Mouse (Mus musculus) embryo, embryonic 11.5 days (tissue): ENCODE data around the gene Tlx2.

ENCODE experiments used
- DNase-seq: peaks from one replicate; pipeline ENCODE4 v3.0.0-alpha.2; 2012; ENCODE audit warnings: low read depth, low spot score

Tlx2 gene

GRCm38 (mm10) chr6:83054871-83055431 lies 15.1 kb downstream of the Tlx2 start, which contains the start of gene Htra2:
Htra2 (minus strand) TSS chr6:83055273.
- no peak for DNase-seq

- DNase-seq: peak; percentile 95
Observed at GRCm38 (mm10) chr6:83054074-83054851, 15.8 kb downstream of the Tlx2 start, which contains the start of gene Aup1. Aup1 (plus strand) TSS chr6:83054521.

GRCm38 (mm10) chr6:83053136-83053960 lies 16.7 kb downstream of the Tlx2 start:
- no peak for DNase-seq

- DNase-seq: no peak
Observed at GRCm38 (mm10) chr6:83049367-83049766, 20.7 kb downstream of the Tlx2 start.

- DNase-seq: no peak
Observed at GRCm38 (mm10) chr6:83044742-83045141, 25.4 kb downstream of the Tlx2 start.

DNA sequence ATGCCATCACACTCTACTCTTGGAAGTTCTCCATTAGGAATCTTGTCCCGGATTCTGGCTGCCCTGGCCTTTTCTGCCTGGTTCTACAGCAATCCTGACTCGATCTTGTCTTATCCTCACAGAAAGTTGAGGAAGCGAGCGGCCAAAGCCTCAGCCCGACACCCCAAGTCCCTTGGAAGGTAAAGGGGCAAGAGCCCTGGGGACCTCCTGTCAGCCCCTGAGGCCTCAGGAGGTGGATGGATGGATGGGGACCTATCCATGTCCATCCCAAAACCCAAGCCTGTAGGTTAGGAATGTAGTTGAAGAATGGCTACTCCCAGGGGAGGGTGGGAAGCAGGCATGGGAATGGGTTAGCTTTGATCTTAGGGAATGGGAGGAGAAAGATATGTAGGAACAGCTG lies 26.1 kb downstream of the Tlx2 start:
- no peak for DNase-seq

- DNase-seq: no peak
Observed at GRCm38 (mm10) chr6:83043561-83043960, 26.5 kb downstream of the Tlx2 start.

DNA sequence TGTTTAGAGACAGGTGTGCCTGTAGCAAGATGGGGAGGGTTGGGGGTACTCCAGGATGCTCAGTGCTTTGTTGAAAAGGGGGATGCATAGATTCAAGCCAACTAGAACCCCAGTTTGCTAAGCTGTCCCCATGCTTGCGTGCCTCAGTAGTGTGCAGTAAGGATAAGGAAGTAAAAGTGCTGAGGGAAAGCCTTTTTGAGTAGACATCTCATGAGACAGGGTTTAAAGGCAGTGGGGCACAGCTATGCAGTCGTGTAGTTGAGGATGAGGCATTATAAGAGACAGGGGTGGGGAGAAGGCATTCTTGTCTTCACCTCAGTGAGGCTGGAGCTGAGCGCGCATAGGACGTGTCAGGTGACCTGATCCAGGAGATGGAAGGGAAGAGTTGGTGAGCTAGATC lies 29.5 kb downstream of the Tlx2 start:
- DNase-seq: no peak

DNA sequence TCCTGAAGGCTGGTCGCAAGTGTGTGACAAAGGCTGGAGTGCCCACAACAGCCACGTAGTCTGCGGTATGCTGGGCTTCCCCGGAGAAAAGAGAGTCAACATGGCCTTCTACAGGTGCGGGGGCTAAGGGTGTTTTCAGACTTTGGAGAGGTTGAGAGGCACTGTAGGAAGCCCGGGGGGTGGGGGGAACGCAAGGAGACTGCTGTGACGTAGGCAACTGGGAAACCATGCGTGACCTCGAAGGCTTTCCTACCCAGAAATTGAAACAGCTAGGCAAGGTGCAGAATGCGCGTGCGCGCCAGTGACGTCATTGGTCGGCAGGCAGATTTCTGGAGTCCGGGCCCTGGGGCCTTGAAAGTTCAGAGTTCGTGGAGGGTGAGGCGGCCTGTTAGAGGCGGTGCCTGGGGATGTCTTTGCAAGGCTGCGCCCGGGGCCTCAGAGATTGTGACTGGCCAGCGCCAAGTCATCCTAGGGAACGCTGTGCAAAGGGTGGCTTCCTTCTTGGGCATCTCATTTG lies 31.5 kb downstream of the Tlx2 start:
- peak; percentile 76 for DNase-seq

GRCm38 (mm10) chr6:83037188-83037587 lies 32.9 kb downstream of the Tlx2 start:
- DNase-seq: no peak

- no peak for DNase-seq
Observed at GRCm38 (mm10) chr6:83034463-83035055, 35.5 kb downstream of the Tlx2 start.

- peak; percentile 62 for DNase-seq
Observed at GRCm38 (mm10) chr6:83033249-83034185, 36.6 kb downstream of the Tlx2 start, which contains the start of the genes Dok1 and Loxl3. Dok1 (minus strand) TSS chr6:83033471. Loxl3 (plus strand) TSS chr6:83034173.

DNA sequence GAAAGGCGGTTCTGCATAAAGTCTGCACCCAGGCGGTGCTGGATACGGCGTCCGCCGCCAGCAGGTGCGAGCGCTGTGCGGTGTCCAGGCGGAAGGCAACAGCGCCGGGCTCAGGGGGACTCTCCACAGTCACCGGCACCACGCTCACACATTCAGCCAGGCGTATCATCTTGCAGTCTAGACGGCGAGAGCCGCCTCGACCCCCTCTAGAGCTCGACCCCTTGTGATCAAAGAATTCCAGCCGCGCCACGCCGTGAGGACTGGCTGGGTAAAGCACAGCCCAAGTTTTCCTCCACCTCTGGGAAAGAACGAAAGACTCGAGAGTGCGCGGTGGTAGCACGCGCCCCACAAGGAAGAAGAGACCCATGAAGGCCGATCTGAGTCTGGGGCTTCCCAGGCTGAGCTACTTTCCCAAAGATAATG lies 37.3 kb downstream of the Tlx2 start:
- DNase-seq: peak; percentile 43

GRCm38 (mm10) chr6:83031921-83032590 lies 38.0 kb downstream of the Tlx2 start:
- no peak for DNase-seq

DNA sequence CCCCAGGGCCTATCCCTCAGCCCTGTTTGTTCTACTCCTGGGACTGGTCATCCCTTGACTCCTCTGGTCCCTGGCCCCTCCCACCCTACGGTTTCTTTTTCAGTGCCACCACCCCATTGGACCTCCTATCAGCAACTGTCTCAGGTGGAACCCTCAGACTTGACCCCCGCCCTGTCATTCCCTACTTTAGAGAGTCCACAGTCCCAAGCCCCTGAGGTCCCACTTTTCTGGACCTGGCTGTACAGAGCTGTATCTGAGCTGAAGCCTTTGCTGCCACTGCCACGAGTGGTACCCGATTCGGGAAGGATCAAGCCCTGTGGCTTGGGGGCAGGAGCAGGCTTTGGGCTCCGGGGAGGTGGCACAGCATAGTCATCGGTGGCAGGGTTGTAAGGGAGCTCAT lies 39.0 kb downstream of the Tlx2 start:
- DNase-seq: no peak

GRCm38 (mm10) chr6:83029777-83030176 lies 40.3 kb downstream of the Tlx2 start:
- no peak for DNase-seq

DNA sequence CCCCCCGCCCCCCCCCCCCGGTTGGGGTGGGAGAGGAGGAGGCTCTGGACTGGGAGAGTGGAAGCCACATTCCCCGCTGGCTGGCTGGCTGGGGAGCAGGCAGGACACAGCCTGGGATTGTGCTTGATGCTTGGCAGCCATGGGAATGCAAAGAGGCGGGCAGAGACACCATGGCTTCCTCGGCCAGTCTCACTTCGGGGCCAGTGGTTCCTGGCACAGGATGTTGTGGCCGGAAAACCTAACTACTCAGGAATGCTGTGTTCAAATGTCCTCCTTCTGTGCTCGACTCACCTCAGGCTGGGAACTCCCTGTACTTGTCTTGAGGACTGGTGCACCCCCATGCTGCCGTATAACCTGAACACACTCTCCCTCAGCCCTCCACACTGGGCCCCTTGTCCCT lies 42.4 kb downstream of the Tlx2 start:
- no peak for DNase-seq

- no peak for DNase-seq
Observed at GRCm38 (mm10) chr6:83027293-83027692, 42.8 kb downstream of the Tlx2 start.

- no peak for DNase-seq
Observed at GRCm38 (mm10) chr6:83025221-83025620, 44.9 kb downstream of the Tlx2 start.

DNA sequence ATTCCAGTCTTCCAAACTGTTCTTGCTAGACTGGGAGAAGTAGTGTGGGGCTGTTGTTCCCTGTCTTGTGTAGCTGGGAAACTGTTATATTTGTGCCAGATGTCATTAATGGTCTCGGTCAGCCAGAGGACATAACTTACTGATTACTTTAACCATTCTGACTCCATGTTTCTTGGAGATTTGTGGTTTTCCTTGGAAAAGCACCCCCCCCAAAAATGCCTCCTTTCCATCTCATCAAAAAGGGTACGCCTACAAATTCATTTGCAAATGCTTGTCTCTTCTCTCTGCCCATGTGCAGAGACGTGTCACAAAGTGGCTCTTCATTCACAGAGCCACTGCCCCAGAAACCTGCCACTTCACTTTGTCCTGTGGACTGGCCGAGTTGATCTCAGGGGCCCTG lies 45.7 kb downstream of the Tlx2 start:
- DNase-seq: no peak
